Mouse (Mus musculus): ENCODE measurements at regions not wholly inside any gene's neighbourhood (a gene's known extent, or its start where the extent isn't known, plus 50 kb on each side); places are given as distances from the start of the nearest gene placed in this dataset.

DNA sequence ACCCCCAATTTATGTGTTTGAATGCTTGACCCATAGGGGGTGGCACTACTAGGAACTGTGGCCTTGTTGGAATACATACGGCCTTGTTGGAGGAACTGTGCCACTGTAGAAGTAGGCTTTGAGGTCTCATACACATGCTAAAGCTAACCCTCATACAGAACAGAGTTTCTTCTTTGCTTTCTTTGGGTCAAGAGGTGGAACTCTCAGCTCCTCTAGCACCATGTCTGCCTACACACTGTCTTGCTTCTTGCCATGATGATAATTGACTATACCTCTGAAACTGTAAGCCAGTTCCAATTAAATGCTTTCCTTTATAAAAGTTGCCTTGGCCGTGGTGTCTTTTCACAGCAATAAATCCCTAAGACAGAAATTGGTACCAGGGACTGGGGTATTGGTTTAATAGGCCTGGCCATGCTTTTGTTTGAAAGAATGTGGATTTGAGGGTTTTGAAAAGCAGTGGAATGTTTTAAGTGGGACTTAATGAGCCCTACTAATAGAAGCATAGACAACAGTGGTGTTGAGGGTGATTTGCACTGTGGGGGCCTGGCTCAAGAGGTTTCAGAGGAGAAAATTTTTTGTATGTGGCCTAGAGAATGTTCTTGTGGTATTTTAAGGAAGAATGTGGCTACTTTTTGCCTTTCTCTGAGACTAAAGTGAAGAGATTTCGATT, 468.7 kb upstream of the Fat1 start:
- DNase-seq (ENCODE audit: low read depth, low spot score), result no peak

DNA sequence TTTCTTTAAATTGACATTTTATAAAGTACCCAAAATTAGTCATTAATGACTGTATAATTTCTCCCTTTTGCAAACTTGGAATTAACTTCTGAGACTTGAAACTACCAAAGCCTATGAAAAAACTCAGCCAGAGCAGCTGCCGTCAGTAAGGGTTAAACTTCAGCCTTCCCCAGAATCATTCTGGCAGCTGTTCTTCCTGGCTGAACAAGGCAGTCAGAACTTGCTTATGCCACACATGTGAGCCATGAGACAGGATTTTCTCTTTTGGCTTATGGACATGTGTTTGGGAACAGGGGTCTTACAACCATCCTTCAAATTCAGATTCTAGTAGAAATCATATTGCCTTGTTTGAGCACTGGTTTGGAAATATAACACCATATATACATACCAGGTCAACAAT, 422.4 kb upstream of the Fat1 start:
- no peak for DNase-seq (ENCODE audit: low read depth, low spot score)

DNA sequence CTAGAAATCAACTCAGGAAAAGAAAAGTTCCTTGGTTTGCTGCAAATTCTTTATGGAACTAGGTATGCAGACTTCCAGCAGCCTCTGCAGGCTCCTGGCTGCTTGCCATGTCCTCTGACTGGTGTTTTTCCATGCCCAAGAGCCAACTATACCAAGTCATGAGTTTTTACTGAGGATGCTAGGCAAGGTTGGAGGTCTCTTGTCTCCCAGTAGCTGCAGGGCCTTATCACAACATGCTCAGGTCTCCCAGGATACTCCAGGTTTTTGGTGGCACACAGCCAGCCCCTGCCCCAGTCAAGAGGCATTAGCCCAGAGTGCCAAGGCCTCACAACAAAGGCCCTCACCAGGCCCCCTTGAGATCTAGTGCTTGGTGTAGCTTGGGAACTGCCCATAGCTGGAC, 409.3 kb upstream of the Fat1 start:
- peak; percentile 6 for DNase-seq (ENCODE audit: low read depth, low spot score)

DNA sequence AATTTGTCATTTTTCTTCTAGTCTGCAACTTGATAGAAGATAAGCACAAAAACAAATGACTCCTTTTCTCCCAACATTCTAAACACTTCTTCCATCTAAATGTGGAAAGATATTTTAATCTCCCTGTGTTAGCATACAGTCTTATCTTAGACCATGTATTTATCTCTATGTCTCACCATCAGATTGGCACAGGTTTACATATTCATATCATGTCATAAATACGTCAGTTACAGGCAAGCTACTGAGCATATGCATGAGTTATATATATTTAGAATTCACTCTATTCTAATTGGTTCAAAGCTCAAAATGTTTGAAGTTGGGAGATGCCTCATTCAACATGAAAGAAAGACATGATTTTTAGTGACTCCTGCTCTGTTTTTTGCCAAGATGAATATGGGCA, 405.6 kb upstream of the Fat1 start:
- no peak for DNase-seq (ENCODE audit: low read depth, low spot score)

DNA sequence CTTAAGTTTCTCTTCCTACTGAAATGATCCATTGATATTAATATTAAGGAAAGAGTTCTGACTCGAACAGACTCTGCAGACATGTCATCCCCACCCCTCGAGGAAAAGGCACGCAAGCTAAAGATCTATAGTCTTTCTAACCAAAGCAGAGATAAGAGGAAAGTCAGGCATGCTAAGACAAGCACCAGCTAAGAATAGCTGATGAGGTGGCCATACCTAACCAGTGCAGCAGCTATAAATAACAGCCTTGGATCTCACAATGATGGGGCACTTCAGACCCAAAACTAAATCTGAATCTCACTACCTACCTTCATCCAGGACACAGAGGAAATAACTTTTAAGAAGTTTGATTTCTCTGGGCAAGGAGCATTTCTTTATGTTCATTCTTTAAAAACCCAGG, 386.4 kb upstream of the Fat1 start:
- no peak for DNase-seq (ENCODE audit: low read depth, low spot score)

DNA sequence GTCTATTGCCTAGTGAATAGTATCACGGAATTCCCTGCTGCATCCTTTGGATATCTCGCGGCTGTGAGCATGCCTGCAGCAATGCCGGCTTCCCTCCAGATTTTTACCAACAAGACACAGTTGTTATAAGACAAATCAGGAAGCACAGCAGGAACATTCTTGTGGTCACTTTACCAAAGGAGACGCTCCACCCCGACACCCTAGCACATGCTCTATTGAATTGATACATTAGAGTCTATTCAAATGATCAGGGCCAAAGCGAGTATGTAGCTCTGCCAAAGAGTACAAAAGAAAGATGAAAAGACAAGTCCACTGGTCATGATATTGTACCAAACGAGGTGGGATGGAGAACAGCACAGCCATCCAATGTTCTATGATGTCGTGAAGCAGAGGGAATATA, 376.1 kb upstream of the Fat1 start:
- no peak for DNase-seq (ENCODE audit: low read depth, low spot score)

DNA sequence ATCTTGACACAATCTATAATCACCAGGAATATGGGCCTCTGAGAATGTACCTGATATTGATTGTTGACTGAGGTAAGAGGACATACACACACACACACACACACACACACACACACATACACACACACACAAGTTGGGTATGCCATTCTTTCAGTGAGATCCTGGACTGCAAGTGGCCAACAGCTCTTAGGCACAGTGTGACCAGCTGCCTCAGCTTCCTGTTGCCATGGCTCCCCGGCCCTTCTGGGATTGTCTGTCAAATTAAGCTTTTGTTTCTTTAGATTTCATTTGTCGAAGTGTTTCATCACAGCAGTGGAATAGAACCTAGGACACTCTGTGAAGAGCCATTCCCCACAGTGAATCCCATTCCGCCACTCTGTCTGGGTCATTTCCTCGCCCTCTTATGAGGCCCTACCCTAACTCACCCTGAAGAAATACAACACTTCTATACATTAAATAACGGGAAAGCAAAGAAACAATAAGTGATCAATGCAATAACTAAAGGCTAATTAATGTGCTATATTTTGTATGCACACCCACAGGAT, 358.9 kb upstream of the Fat1 start:
- DNase-seq (ENCODE audit: low read depth, low spot score), result no peak

DNA sequence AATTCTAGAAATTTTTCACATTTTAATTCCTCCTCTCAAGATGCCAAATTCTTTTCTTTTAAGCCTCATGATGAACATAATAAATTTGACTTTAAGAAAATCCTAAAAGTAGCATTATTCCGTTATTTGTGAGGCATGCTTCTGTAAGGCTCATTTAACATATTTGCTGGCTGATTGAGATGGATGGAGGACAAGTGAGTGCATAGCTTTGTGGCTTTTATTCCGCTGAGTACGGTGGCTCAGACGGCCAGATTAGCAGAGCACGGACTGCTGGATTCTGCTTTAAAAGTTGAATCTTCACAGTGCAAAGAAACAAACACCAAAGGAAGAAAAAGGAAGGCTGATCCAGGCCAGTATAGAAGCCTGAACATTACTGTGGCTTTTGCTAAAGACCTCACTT, 358.3 kb upstream of the Fat1 start:
- DNase-seq (ENCODE audit: low read depth, low spot score), result no peak

All from telencephalon, adult 2 months (tissue).